Mouse (Mus musculus) forelimb bud, embryonic 11.5 days (tissue): ENCODE data around the gene Eef2kmt.
"Not testable (repeated sequence)": the region's sequence is repeated elsewhere in the genome, so short reads cannot be mapped to it uniquely, and the experiment has no call there.

Experiments used
- DNase-seq: peaks from one replicate; pipeline ENCODE4 v3.0.0-alpha.2; 2012; ENCODE audit warnings: low read depth, low spot score

The Eef2kmt gene

DNA sequence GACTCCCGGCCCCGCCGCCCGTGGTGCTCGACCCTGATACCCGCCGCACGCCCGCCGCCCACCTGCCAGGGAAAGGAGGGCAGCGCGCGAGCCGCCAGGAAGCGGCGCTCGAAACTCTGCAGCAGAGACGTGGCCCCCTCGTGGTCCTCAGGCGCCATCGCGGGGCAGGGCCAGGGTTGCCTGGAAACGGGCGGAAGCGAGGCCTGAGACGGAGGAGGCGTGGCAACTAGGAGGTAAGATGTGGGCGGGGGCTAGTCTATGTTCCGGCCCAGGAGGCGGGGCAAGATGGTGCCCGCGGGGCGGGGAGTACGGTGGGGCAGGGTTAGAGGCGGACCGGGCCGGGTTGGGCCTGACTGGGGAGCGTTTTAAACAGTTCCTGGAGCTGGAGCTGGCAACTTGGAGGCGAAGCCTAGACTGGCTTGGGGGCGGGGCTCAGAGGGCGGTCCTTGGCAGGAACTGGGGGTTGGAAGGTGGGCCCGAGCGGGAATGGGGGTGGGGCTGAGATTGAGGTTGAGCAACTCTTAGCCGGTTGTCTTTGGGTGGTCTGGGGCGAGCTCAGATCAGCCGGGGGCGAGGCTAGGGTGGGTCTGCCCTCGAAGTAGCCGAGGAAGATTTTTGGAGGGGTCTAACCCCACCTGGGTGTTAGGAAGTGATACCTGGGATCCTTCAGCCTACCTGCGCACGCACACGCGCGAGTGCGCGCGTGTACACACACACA, at the start of gene Eef2kmt:
Eef2kmt (minus strand) TSS at position 205 of the 718 bp plus-strand sequence.
- DNase-seq, result peak; percentile 97

- no peak for DNase-seq
Observed at GRCm38 (mm10) chr16:5295238-5295637, 39.5 kb upstream of the Eef2kmt start.

DNA sequence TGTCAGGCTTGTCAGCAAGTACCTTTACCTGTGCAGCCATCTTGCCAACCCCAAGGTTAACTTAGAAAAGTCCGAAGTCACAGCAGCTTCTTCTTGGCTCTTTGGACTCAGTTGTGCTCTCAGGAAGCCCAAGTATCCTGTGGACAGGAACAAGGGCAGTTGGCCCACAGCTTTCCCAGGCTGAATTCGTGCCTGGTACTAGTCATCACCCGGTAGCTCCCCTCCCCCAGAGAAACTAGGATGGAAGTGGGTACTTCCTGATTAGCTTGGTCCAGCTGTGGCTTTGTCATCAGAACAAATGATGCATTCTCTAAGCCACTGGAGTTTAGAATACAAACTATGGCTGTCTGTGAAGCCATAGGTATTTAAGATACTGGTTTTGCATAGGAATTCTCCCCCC, 29.6 kb upstream of the Eef2kmt start:
- no peak for DNase-seq

GRCm38 (mm10) chr16:5282686-5283085, 26.9 kb upstream of the Eef2kmt start:
- DNase-seq, result no peak

GRCm38 (mm10) chr16:5279571-5280222, 23.9 kb upstream of the Eef2kmt start:
- DNase-seq, result no peak

DNA sequence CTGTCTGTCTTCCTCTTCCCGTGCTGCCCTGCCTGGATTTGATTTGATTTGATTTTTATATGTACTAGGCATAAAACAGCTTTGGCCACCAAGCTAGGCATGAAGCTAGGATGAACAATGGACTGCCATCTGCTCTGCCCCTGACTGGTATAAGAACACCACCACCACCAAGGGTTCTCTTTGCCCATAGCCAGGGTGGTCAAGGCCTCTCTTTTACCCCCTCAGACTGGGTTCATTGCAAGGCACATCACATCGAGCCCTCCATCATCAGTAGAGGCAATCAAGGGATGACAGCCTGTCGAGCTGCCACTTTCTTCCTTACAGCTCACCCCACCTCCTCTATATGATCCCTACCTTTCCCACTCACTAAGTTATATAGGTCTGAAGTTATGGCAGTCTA, 16.6 kb upstream of the Eef2kmt start:
- DNase-seq, result no peak

DNA sequence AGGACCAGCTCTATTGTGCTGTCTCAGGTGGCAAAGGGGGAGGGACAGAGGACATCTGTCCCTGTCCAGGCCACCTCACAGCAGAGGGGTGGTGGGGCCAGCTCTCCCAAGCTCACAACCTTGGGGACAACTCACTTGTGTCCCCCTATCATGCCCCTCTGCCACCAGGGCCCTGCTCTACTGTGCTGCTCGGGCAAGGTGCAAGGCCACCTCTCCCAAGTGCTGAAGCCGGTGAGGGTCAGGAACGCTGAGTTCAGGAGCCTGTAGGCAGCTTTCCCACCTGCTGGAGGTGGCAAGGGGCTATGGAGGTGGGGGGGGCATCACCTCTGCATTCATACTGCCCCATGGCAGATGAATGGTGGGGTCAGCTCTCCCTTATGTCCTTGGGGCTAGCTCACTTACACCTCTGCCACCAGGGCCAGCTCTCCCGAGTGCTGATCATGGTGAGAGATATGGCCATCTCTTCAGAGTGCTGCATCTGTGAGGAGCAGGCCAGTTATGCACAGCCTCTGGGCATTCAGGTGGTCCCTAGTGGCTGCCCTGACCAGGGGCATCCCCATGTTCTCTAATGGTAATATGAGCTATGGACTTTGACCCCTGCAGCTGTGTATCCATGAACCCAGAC, 15.7 kb upstream of the Eef2kmt start:
- no peak for DNase-seq

DNA sequence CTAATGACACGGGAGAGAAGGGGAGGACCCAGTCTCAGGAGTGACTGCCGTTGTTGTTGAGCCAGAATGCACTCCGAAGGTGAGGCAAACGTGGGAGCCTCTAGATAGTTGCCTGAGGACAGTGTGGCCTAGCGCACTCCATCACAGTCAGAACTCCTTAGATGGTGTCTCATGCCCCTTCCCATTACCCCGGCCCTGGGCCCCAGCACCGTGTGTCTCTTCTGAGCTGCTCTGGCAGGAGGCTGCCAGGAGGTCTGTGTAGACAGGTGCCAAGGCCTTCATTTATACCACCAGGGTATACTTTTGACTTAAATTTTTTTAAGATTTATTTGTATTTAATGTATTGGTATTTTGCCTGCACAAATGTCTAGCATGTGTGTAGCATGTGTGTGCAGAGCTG, 8.1 kb upstream of the Eef2kmt start:
- DNase-seq, result no peak

- peak; percentile 71 for DNase-seq
Observed at GRCm38 (mm10) chr16:5263156-5263555, 7.4 kb upstream of the Eef2kmt start.

GRCm38 (mm10) chr16:5255081-5255740, 572 bp downstream of the Eef2kmt start:
- peak; percentile 9 for DNase-seq

DNA sequence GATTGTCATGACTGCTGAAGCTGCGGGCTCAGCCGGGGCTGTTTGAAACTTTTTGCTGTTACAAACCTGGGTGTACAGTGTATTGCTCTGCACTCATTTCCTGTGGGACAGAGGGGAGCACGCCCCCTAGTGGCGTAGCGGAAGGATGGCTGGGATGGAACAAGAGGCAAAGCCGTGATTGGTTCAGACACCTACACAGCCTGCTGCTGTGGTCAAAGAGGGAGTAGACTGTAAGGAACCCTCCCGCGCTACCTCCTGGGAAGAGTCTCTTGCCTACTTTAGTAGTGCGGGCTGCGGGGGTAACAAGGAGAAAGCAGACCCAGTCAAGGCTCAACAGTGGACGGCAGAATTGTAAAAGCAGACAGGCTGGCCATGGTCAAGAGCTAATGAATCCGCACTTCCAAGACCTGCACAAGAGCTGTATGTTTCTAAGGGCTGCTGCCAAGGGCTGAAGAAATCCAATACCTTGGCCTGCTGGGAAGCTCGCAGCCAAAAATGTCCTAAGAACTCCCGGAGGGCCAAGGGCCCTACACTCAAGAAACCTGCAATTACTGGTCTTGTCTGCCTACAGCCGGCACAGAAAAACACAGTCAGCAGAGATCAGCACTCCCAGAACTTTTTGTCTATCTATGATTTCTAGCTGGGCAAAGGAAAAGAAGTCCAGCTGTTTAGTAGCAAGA, 1.3 kb downstream of the Eef2kmt start:
- peak; percentile 89 for DNase-seq

- DNase-seq, result no peak
Observed at GRCm38 (mm10) chr16:5252260-5252659, 3.5 kb downstream of the Eef2kmt start.

GRCm38 (mm10) chr16:5250891-5251290, 4.9 kb downstream of the Eef2kmt start:
- DNase-seq, result no peak

GRCm38 (mm10) chr16:5244411-5244810, 11.4 kb downstream of the Eef2kmt start:
- DNase-seq, result peak; percentile 42

GRCm38 (mm10) chr16:5242882-5243281, 12.9 kb downstream of the Eef2kmt start:
- no peak for DNase-seq

DNA sequence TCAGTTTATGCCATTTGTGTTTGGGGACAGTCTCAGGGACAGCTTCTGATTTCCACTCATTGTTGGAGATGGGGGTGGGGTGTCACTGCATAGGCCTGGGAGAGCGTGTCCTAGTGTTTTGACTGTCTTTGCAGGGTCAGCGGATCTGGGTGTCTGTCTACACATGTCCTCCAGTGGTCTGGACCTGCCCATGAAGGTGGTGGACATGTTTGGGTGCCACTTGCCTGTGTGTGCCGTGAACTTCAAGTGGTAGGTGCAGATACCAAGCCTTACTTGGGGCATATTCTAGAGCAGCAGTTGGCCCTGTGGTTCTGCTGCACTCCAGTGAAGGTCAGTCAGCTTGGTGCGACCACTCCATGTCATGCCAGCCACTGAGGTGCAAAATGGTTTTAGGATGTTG, 13.4 kb downstream of the Eef2kmt start:
- no peak for DNase-seq

DNA sequence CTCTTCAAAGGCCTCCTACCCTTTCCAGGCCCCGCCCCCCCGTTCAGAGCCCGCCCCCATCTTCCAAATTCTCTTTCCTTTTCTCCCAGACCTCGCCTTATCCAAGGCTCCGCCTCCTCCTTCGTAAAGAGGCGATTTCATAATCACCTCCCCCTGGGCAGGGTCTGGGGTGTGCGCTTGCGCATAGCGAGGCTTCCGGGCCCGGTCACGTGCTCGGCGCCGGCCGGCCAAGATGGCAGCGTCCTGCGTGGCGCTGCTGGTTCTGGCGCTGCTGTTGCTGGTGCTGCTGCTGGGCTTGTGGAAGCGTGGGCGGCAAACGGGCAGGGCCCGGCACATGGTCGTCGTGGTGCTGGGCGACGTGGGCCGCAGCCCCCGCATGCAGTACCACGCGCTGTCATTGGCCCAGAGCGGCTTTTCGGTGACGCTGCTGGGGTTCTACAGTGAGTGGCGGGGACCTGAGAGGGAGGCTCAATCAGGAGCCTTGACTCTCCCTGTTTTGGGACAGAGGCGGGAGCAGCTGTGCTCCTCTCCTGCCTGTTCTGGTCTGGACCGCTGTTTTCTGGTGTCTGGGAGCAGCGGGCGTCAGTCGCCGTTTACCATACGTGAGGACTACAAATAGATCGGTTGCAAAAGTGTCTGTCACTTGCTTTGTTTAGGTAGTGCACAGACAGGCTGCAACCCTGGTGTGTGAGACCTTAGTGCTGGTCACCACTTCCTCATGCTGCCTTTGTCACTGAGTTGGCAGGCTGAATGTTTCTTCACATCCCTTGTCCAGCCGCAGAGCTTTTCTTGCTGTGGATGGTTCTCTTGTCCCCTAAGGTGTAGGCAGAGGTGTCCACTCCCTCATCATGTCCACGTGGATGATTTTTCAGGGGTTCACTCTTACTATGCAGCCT, 22.1 kb downstream of the Eef2kmt start, which contains the start of gene Alg1:
Alg1 (plus strand) TSS at position 204 of the 896 bp plus-strand sequence.
- DNase-seq, result peak; percentile 95

GRCm38 (mm10) chr16:5232982-5233381, 22.8 kb downstream of the Eef2kmt start:
- no peak for DNase-seq

- DNase-seq, result not testable (repeated sequence)
Observed at GRCm38 (mm10) chr16:5228103-5228502, 27.7 kb downstream of the Eef2kmt start.

DNA sequence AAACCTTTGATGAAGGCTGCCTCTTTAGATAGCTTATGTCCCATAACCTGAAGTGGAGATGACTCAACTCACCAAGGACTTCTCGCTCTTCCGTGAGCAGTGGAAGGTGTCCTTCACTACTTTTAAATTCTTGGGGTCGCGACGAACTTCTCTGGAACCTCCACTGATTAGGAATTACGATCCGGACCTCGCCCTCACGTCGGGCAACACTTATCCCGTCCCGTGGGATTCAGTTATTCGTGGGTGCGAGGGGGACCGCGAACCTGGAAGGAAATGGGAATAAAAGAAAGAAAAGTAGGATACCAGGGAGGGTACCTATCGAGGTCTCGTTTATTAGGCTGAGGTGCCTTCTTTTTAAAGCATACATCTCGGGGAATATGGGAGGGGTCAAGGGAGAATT, 28.3 kb downstream of the Eef2kmt start:
- DNase-seq, result not testable (repeated sequence)

DNA sequence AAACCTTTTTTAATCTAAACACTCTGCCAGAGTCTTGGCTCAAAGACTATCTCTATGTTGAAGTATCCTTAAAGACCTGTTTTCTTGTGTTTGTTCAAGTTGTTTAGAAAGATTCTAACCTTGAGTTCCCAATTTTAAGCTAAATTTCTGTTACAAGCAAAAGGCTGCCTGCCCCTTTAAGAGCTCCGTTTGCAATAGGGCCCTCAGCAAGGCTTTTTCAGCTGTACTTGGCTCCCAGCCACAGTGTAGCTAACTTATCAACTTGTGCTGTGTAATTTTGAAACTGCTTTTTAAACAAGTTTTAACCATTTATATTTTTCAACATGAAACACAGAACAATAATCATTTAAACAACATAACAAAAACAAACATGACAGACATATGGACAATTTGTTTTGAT, 29.2 kb downstream of the Eef2kmt start:
- DNase-seq, result not testable (repeated sequence)
